Mouse (Mus musculus) G1E (cell line): Measurements from ENCODE around the gene Dvl1.

Source experiments
- CTCF ChIP-seq: IDR thresholded peaks from 2 replicates; pipeline ENCODE4 v1.5.1; 2012; ENCODE audit warnings: low read depth, low read length, inconsistent platforms, mixed read lengths
- GATA1 ChIP-seq: IDR thresholded peaks from 2 replicates; pipeline ENCODE4 v1.6.1; 2012; ENCODE audit warnings: borderline replicate concordance, low read length, inconsistent platforms, mixed read lengths
- GATA2 ChIP-seq: IDR thresholded peaks from 2 replicates; pipeline ENCODE4 v1.6.1; 2012; ENCODE audit warnings: low read depth, low read length, inconsistent platforms, borderline replicate concordance
- TAL1 ChIP-seq: conservative IDR thresholded peaks from 2 replicates; pipeline ENCODE4 v1.6.1; 2012; ENCODE audit warnings: low read depth, low read length, inconsistent platforms, mixed read lengths

- no peak for TF ChIP-seq CTCF
- no peak for TF ChIP-seq TAL1
- TF ChIP-seq GATA1 = no peak
- no peak for TF ChIP-seq GATA2
These were observed 7.7 kb upstream of the Dvl1 start, which contains the start of gene Mxra8 for GRCm38 (mm10) chr4:155839483-155839910.
